Mouse (Mus musculus) forelimb bud, embryonic 11.5 days (tissue): ENCODE results near the gene Cln5.
A peak's percentile ranks its signal among the peaks of the same experiment; 100 is the strongest.

ENCODE experiments used
- DNase-seq: peaks from one replicate; pipeline ENCODE4 v3.0.0-alpha.2; 2012; ENCODE audit warnings: low read depth, low spot score

The Cln5 gene

DNA sequence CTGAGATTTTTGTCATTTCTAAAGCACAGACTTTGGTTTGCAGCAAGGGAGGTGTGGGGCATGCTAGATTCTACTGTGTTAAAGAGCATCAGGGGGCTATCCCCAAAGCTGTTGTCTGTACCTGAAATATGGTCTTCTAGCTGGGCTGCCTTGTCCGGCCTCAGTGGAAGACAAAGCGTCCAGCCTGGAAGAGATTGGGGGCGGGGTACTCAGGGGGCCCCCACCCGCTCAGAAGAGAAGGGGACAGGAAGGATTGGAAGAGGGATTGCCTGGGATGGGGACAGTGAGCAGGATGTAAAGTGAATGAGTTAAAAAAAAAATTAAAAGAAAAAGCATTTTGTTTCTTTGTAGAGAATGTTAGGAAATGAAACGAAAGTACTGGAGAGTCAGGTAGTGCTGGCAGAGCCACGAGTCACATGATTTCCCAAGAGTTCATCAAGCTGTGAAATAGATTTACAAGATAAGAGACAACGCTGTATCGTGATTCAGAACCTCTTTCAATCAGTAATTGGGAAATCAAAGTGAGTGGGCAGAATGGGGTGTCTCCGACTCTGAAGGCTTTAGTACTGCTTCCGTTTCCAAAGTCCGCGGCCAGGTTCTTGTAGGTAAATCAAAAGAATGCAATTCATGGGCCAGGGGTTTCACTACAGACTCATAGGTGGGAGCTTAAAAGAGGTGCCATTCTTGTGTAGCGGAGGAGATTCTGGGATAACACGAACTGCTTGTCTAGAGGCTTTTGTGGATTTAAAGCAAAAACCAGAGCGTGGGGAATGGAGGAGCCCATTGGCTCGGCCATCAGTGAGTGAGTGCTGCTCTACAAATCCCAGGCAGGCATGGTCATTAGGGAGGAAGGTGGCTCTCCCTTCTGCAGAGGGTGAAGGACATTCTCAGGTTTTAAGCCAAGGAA is 8.2 kb downstream of the Cln5 start:
- no peak for DNase-seq

DNA sequence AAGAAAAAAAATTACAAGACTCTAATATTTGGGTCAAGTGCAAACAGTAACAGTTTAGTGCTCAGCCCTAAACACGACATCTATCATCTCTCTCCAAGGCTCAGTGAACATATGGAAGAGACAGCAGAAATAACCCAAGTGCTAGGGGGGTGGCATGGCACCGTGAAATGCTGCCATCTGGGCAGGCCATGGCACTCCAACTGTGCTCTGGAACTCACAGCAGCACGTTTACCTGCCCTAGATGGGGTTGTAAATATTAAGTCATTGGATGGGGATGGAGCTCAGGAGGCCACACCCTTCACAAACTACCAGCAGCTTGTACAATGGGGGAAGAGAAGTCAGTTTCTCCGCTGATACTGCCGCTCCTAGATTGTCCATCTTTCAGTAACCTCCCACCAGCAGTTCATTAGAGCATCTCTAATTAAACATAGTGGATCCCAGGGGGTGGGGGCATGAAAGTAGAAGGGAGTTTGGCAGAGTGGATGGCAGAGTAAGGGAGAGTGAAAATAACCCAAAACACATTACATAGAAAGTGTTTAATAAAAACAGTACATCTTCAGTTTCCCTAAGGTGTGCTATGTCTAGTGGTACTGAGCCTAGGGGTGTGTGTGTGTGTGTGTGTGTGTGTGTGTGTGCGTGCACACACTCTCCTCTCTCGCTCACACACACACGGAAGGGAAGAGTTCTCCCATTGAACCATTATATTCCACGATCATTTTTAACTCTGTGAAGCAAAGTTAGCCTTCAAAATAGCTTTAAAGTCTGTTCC is 9.4 kb downstream of the Cln5 start:
- no peak for DNase-seq

DNA sequence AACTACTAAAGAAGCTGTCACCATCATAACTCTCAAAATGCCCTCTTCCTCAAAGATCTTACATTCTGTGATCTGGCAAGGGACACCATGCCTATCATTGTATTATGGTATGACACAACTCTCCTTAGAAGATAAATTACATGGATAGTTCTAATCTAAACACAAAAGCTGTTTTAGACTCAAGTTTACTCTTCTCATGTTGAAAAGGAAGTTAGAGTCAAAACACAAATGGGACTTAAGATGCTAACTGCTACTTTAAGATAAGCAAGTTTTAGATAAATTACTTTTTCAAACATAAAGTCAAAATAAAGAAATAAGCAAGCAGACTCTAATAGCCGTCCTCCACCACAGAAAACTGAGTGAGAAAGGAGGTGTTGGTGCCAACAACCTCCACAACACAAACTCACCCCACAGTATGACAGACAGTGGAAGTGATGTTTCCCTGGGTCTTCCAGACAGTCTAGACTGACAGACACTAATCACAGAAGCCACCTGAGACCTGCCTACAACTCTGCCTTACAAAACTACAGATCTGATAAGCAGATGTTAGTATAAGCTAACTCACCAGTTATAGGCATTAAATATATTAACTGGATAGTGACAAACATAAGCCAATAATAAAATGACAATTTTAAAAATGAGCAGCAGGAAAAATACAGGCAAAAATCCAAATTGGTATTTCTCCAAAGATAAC is 16.0 kb downstream of the Cln5 start:
- DNase-seq, result no peak

DNA sequence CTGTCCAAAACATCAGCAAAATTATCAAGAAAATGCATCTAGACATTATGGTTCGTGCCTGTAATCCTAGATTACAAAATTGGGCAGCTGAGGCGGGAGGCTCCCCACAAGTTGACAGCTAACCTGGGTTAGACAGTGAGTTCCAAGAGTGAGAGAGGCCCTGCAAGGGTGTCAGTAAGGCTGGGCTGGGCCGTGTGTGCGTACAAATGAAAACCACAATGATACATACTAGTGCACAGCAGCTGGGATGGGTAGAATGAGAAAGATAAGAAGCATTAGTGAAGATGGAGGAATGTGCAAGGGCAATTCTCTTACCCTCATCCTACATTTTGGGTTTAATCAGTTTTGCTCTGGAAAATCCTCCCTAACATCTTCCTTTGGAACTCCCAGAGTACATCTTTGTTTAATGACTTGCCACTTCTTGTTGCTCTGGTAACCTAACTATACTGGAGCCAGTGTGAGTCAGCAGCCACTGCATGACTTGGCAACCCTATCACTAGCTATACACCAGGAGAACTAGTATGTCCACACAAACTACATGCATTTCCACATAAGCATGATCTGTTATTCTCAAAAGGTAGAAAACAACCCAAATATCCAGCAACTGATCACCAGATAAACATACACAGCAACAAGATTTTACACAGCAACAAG is 16.8 kb downstream of the Cln5 start:
- no peak for DNase-seq

DNA sequence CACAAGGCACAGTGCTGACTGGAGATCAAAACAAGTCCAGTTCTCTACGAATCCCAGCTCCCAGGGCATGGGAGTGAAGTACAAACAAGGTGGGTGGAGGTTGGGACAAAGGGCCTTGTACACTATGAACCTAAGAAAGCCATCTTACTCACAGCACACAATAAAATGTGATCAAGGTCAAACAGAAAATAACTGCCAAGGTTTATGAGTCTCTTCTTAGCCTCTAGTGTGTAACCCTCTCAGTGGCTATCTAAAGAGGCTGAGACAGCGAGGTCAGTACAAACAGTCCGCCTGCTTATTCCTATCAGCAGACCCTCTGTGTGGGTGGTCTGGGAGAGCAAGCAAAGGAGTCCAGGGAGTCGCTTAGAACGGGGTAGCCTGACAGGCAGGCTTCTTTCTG is 17.8 kb downstream of the Cln5 start:
- DNase-seq, result no peak

DNA sequence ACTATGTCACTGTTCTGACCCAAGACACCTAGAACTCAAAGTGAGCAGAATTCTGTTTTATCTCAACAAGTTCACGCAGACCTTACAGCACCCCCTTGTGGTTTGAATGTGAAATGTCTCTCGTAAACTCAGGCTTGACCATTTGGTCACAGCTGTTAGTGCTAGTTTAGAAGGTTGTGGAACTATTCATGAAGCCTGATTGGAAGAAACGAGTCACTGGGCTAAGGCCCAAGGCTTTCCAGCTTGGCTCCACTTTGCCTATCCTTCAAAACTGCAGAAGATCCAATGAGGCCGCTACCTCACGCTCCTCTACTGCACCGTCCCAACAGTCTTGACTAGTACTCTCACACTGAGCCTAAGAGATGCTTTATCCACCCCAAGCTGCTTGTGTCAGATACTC is 18.6 kb downstream of the Cln5 start:
- peak; percentile 50 for DNase-seq

DNA sequence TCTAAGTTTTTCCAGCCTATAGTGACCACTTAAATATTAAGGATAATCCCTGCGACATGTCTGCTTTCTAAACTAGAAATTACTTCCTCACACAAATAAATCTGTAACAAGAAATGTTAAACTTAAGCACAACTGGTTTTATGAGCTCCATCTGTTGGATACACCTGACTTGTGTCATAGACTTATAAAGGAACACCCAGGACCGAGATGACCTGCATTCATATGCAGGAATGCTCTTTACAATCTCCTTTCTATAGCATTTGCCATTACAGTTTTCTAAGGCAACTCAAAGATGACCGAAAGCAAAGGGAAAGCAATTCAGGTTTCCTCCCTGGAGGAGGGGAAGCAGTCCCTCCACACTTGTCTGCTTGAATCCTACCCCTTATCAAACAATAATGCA is 23.2 kb downstream of the Cln5 start:
- no peak for DNase-seq

DNA sequence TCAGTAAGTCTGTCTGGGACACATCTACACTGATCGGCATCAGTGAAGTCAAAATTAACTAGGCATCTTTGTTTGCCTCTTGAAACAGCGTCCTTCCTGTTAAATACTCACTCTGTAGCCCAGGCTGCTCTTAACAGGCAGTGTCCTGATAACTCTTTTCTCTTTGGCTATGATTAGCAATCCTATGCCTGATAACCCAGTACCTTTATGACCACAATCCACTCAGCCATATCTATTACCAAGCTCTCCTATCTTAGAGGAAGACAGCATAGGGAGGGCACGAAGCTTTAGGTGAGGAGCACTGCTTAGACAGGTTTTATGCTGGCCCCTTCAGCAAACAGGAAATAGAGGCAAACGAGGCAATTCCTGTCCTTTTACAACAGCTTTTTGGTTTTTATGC is 23.7 kb downstream of the Cln5 start:
- DNase-seq, result no peak

DNA sequence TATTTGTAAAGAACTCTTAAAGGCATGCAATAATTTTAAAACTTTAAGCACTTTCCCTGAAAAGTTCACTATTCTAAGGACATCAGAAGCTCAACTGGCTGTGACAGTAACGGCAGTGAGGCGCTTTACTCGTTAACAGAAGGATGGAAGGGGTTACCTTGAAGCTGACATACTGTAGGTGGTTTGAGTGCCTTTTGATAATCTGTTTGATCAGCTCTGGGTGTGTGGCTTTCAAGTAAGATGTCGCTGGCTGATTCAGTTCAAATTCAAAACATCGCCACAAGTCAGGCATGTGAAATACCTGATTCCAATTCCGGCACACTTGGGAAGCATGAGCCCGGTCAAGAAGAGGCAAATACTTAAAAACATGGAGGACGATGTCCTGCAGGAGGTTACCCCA is 25.0 kb downstream of the Cln5 start:
- DNase-seq, result no peak

DNA sequence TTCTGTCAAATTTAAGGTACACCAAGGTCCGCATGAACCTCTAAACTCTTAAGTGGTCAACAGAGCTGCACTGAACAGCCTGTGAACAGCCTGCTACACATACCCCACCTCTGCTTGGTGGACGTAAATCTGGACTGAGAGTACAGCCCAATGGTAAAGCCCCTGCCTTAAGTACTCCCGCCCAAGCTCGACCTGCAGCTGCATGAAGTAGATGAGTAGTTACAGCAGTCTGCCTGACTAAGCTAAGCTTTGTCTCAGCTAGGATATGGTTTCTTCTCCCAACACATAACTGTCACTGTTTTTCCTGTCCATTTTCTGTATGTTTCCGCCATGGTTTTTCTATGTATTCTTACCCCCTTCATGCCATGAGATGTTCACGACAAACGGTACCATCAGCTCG is 25.8 kb downstream of the Cln5 start:
- no peak for DNase-seq

DNA sequence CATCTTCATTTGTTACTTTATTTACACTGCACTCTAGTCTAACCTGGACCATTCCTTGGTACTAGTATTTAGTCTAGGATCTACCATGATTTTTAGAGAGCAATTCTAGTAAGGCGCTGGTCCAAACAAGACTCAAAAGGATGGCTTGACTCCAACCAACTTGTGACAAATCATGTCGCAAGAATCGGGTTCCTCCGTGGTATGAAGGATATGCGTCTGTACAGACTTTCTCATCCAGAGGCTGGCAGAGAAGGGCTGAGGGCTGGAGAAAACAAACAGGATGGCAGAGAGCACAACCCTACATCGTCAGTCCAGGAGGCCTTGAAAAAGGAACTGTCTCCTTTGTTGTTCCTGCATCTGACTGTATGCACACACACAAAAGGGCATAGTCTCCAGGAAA is 26.6 kb downstream of the Cln5 start:
- no peak for DNase-seq

- DNase-seq, result no peak
Measured at GRCm38 (mm10) chr14:103098213-103098586, 28.2 kb downstream of the Cln5 start.

- peak; percentile 65 for DNase-seq
Measured at GRCm38 (mm10) chr14:103098587-103099235, 28.7 kb downstream of the Cln5 start.

GRCm38 (mm10) chr14:103099238-103099933 is 29.4 kb downstream of the Cln5 start, which contains the start of gene Fbxl3:
Gene Fbxl3, minus strand, starts transcription at chr14:103099566.
- peak; percentile 90 for DNase-seq

DNA sequence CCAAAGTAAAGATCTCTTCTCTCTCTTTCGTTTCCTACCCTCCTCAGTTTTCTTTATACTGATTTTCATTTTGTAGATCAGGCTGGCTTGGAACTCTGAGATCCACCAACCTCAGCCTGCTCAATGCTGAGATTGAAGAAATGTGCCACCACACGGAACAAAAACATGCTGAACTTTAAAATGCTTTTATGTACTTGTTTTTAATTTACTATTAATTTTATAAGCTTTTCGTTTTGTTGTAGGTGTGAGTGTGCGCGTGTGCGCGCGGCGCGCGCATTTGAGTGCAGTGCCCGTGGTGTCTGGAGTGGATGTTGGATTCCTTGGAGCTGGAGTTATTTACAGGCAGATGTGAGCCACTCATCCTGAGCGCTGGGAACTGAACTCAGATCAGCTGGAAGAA is 30.3 kb downstream of the Cln5 start:
- no peak for DNase-seq

DNA sequence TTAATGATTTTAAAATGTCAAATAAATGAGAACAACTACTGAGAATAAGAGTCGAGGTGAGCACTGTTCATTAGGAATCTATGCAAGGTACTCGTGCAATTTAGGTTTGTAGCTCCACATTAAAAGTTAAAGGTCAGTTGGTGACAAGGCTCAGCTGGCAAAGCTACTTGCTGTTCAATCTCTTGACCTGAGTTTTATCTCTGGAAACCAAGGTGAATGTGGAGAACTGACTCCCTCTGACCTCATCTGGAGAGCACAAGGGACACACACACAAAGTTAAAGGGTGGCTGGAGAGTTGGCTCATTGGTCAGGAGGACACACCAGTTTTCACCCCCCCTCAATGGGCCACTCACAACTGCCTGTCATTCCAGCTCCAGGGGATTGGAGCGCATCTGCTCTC is 31.2 kb downstream of the Cln5 start:
- DNase-seq, result no peak

GRCm38 (mm10) chr14:103102246-103102645 is 32.2 kb downstream of the Cln5 start:
- no peak for DNase-seq

DNA sequence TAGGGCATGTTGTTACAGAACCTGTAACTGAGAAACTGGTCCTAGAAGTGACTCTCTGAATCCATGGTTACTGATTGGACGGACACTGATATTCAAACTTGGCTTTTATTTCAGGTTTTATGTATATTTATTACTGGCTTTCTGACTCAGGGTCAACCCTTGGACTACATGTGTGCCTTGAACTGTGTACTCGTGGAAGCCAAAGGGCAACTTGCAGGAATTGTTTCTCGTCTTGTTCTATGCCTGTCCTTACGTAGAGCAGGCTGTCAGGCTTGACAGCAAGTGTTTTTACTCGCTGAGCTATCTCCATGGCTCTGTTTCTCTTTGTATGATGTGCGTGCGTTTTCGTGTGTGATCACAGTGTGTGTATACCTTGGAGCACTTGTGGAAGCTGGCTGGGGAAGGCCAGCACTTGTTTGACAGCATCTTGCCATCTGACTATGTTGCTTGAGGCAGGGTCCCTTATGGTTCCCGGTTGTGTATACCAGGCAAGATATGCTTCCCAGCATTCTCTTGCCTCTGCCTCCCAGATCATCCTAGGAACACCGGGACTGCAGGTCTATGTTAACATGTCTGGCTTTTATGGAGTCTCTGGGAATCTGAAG is 32.8 kb downstream of the Cln5 start:
- DNase-seq, result no peak

GRCm38 (mm10) chr14:103106301-103106700 is 36.3 kb downstream of the Cln5 start:
- no peak for DNase-seq

GRCm38 (mm10) chr14:103109971-103110370 is 40.0 kb downstream of the Cln5 start:
- no peak for DNase-seq
